Mouse (Mus musculus): Measurements from ENCODE around the gene Tmem132c. TPM values are rescaled to one million over a fixed set of nuclear protein-coding genes. Genes with fewer than 3 reads are reported as not detected.

Tmem132c gene
- polyA plus RNA-seq, 1 experiment = 0.84 TPM

DNA sequence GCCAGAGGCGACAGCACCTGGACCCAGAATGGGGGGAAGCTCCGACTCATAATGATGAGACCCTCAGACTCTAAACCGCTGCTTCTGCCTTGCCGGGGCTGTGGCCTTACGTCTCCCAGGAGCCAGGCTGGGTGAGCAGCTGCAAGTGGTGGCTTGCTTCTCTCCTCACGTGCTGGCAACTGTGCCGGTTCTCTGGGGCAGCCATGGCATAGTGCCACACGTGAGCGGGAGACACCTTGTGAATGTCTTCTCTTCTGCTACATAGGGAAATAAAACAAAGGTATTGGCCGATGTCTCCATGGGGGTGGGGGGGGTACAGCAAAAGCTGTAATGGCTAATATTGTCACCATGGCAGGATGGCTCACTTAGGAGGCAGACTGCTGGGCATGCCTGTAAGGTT lies 214.5 kb downstream of the Tmem132c start:
- 89% methylated on average over 10 of the region's 10 CpGs for whole genome bisulfite sequencing
- no peak overlapping the region for H3K27ac ChIP-seq (ENCODE audit: insufficient read depth, low read length)
- no peak overlapping the region for H3K4me3 ChIP-seq (ENCODE audit: extremely low read depth, insufficient read depth, insufficient read length)
- no peak for DNase-seq (ENCODE audit: low read depth in 1 of 2, low spot score in 2 of 2)
- H3K27me3 ChIP-seq (ENCODE audit: control insufficient read depth, insufficient read depth, low read length) = no peaks in the 10 kb centered on the region
- TF ChIP-seq POLR2A (IDR thresholded peaks at IDR 0.05; ENCODE audit: low read depth, low read length) = no peak
- no peak for TF ChIP-seq CTCF (IDR thresholded peaks at IDR 0.05; ENCODE audit: extremely low read depth, insufficient read depth, insufficient read length, insufficient replicate concordance)
- H3K36me3 ChIP-seq (ENCODE audit: control insufficient read depth, insufficient read depth, low read length) = no peaks in the 10 kb centered on the region
- H3K4me1 ChIP-seq (ENCODE audit: control insufficient read depth, insufficient read depth, insufficient read length) = no peaks in the 10 kb centered on the region

DNA sequence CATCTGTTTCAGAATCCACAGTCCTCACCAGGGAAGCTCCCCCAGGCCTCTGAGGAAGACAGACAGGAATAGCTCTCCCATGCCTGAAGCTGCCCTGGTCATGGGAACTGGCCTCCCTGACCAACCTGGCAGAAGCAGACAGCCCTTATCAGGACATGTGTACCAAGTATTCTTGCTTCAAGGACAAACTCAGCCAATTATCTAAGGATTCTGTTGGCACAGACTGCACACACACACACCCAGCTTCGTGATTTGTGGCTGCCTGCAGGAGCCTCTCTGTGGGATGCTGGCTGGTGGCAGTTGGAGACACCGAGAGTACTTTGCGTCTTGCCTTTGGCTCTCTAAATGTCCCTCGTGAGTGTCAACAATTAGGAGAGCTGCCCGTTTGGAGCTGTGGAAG lies 226.5 kb downstream of the Tmem132c start:
- DNase-seq (ENCODE audit: low read depth in 1 of 2, low spot score in 2 of 2) = no peak
- no peaks in the 10 kb centered on the region for H3K4me1 ChIP-seq (ENCODE audit: control insufficient read depth, insufficient read depth, insufficient read length)
- H3K27ac ChIP-seq (ENCODE audit: insufficient read depth, low read length) = no peak overlapping the region
- TF ChIP-seq POLR2A (IDR thresholded peaks at IDR 0.05; ENCODE audit: low read depth, low read length) = no peak
- TF ChIP-seq CTCF (IDR thresholded peaks at IDR 0.05; ENCODE audit: extremely low read depth, insufficient read depth, insufficient read length, insufficient replicate concordance) = no peak
- WGBS = 57% methylated on average over 5 of the region's 5 CpGs
- no peaks in the 10 kb centered on the region for H3K27me3 ChIP-seq (ENCODE audit: control insufficient read depth, insufficient read depth, low read length)
- H3K36me3 ChIP-seq (ENCODE audit: control insufficient read depth, insufficient read depth, low read length) = no peaks in the 10 kb centered on the region
- no peak overlapping the region for H3K4me3 ChIP-seq (ENCODE audit: extremely low read depth, insufficient read depth, insufficient read length)

DNA sequence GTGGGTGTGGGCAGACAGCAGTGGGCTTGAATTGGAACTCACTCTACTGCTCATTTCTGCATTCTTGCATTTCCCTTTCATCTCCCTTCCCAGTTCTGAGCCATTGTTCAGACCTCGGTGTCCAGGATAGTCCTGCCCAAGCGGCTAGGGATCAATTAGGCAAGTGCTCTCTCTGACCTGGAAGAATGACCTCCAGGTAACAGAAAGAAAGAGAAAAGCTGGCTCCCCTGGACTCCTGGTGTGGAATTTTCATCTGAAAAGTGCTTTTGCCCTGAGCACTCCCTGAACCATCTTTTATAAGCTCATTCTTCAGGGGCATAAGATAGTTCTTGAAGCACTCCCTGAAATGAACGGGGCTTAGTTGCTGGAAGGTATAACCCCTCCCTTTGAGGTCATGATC lies 228.7 kb downstream of the Tmem132c start:
- Histone ChIP-seq H3K4me3 (ENCODE audit: extremely low read depth, insufficient read depth, insufficient read length) (no peak overlapping the region), H3K4me1 (ENCODE audit: control insufficient read depth, insufficient read depth, insufficient read length) (no peaks in the 10 kb centered on the region), H3K27me3 (ENCODE audit: control insufficient read depth, insufficient read depth, low read length) (no peaks in the 10 kb centered on the region), H3K36me3 (ENCODE audit: control insufficient read depth, insufficient read depth, low read length) (no peaks in the 10 kb centered on the region), H3K27ac (ENCODE audit: insufficient read depth, low read length) (no peak overlapping the region)
- TF ChIP-seq POLR2A (IDR thresholded peaks at IDR 0.05; ENCODE audit: low read depth, low read length) (no peak), CTCF (IDR thresholded peaks at IDR 0.05; ENCODE audit: extremely low read depth, insufficient read depth, insufficient read length, insufficient replicate concordance) (no peak)
- WGBS = 68% methylated on average over 3 of the region's 3 CpGs
- DNase-seq (ENCODE audit: low read depth in 1 of 2, low spot score in 2 of 2) = no peak

DNA sequence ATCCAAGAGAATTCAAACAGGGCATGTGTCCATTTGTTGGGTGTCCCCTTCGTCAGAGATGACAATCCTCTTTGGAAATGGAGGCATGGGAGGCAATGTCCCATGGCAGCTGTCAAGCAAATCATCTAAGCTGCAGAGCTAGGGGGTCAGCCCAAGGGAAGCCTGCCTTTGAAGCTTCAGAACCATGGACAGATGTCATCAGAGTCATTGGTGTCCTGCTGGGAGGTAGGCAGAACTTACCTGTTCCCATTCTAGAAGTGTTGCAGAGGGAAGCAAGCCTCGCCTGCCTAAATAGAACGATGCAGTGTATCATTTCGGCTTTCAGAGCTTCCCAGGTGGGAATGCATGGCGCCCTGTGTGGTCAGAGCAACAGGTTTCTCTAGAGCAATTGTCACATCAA lies 230.3 kb downstream of the Tmem132c start:
- H3K4me1 ChIP-seq (ENCODE audit: control insufficient read depth, insufficient read depth, insufficient read length) = no peaks in the 10 kb centered on the region
- WGBS = 46% methylated on average over 5 of the region's 5 CpGs
- no peak for TF ChIP-seq CTCF (IDR thresholded peaks at IDR 0.05; ENCODE audit: extremely low read depth, insufficient read depth, insufficient read length, insufficient replicate concordance)
- TF ChIP-seq POLR2A (IDR thresholded peaks at IDR 0.05; ENCODE audit: low read depth, low read length) = no peak

DNA sequence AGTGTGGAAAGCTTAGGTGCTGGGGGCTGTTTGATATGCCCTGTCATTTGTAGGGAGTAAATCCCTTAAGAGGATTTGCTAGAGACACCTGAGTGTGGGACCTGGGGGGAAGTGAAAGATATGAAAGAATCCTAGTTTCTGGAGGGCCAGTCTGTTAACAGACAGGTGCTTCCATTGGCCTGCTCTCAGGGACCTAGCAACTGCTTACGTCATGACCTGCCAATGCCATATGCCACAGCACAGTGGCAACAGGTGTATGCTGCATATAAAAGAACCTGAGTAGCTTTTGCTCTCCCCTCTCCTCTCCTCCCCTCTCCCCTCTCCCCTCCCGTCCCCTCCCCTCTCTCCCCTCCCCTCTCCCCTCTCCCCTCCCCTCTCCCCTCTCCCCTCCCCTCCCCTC lies 232.1 kb downstream of the Tmem132c start:
- no peaks in the 10 kb centered on the region for H3K4me1 ChIP-seq (ENCODE audit: control insufficient read depth, insufficient read depth, insufficient read length)
- DNase-seq (ENCODE audit: low read depth in 1 of 2, low spot score in 2 of 2) = no peak
- H3K27me3 ChIP-seq (ENCODE audit: control insufficient read depth, insufficient read depth, low read length) = no peaks in the 10 kb centered on the region
- no peak for TF ChIP-seq POLR2A (IDR thresholded peaks at IDR 0.05; ENCODE audit: low read depth, low read length)
- no peaks in the 10 kb centered on the region for H3K36me3 ChIP-seq (ENCODE audit: control insufficient read depth, insufficient read depth, low read length)
- no peak overlapping the region for H3K4me3 ChIP-seq (ENCODE audit: extremely low read depth, insufficient read depth, insufficient read length)
- 25% methylated on average over 2 of the region's 2 CpGs for WGBS
- H3K27ac ChIP-seq (ENCODE audit: insufficient read depth, low read length) = no peak overlapping the region

More for the DNA sequence above, 230.3 kb downstream of the Tmem132c start:
- DNase-seq (ENCODE audit: low read depth in 1 of 2, low spot score in 2 of 2) = no peak
- no peaks in the 10 kb centered on the region for H3K27me3 ChIP-seq (ENCODE audit: control insufficient read depth, insufficient read depth, low read length)
- no peaks in the 10 kb centered on the region for H3K36me3 ChIP-seq (ENCODE audit: control insufficient read depth, insufficient read depth, low read length)
- H3K4me3 ChIP-seq (ENCODE audit: extremely low read depth, insufficient read depth, insufficient read length) = no peak overlapping the region
- H3K27ac ChIP-seq (ENCODE audit: insufficient read depth, low read length) = no peak overlapping the region

DNA sequence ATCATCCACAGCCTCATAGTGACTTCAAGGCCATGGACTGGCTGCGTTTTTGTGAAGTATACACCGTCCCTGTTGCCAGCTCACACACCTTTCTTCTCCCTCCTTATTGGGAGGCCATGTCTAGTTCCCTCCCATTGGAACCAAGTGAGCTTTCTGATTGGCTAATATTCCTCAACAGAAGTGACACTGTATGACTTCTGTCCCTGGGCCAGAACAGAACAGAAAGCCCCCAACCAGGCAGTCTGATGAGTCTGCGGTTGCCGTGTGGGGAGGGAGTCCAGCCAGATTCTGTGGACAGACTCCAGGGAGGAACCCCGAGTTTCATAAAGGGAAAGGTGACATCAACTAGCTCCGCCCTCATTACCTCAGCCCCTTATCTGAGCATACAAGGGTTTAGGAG lies 233.2 kb downstream of the Tmem132c start:
- no peak for TF ChIP-seq CTCF (IDR thresholded peaks at IDR 0.05; ENCODE audit: extremely low read depth, insufficient read depth, insufficient read length, insufficient replicate concordance)
- no peak for TF ChIP-seq POLR2A (IDR thresholded peaks at IDR 0.05; ENCODE audit: low read depth, low read length)
- no peaks in the 10 kb centered on the region for H3K4me1 ChIP-seq (ENCODE audit: control insufficient read depth, insufficient read depth, insufficient read length)
- DNase-seq (ENCODE audit: low read depth in 1 of 2, low spot score in 2 of 2) = no peak

DNA sequence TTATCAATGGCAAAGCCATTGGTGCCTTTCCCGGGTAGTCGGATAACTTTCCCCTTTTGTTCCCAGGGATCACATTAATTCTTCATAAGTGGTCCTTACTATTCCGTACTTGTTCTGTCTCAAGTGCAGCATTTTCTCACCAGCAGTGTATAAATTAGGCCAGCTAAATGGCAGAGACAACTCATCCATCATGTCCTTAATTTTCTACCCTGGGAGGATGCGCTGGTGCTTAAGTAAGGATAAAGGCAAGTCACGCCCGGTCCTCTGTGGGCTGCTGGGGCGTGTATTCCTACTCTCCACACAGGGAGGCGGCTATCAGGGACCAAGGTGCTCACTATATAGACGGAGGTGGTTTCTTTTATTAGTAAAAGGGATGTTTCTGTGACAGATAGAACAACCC lies 236.2 kb downstream of the Tmem132c start:
- TF ChIP-seq CTCF (IDR thresholded peaks at IDR 0.05; ENCODE audit: extremely low read depth, insufficient read depth, insufficient read length, insufficient replicate concordance) = no peak
- TF ChIP-seq POLR2A (IDR thresholded peaks at IDR 0.05; ENCODE audit: low read depth, low read length) = no peak
- Histone ChIP-seq H3K4me1 (ENCODE audit: control insufficient read depth, insufficient read depth, insufficient read length) (no peaks in the 10 kb centered on the region), H3K36me3 (ENCODE audit: control insufficient read depth, insufficient read depth, low read length) (no peaks in the 10 kb centered on the region), H3K4me3 (ENCODE audit: extremely low read depth, insufficient read depth, insufficient read length) (no peak overlapping the region), H3K27ac (ENCODE audit: insufficient read depth, low read length) (no peak overlapping the region), H3K27me3 (ENCODE audit: control insufficient read depth, insufficient read depth, low read length) (no peaks in the 10 kb centered on the region)
- DNase-seq (ENCODE audit: low read depth in 1 of 2, low spot score in 2 of 2) = no peak
- WGBS = 72% methylated on average over 9 of the region's 9 CpGs

More for the DNA sequence above, 233.2 kb downstream of the Tmem132c start:
- Histone ChIP-seq H3K4me3 (ENCODE audit: extremely low read depth, insufficient read depth, insufficient read length) (no peak overlapping the region), H3K27ac (ENCODE audit: insufficient read depth, low read length) (no peak overlapping the region), H3K36me3 (ENCODE audit: control insufficient read depth, insufficient read depth, low read length) (no peaks in the 10 kb centered on the region), H3K27me3 (ENCODE audit: control insufficient read depth, insufficient read depth, low read length) (no peaks in the 10 kb centered on the region)
- WGBS = 86% methylated on average over 6 of the region's 6 CpGs
